Mouse (Mus musculus): Measurements from ENCODE around the gene Gng8.
A peak's percentile ranks its signal among the peaks of the same experiment; 100 is the strongest.

The Gng8 gene

GRCm38 (mm10) chr7:16891641-16892351, at the start of gene Gng8:
Gene Gng8 (plus strand): TSS chr7:16891786.
- DNase-seq (ENCODE audit: extremely low read depth, low read depth, low spot score): no peak

DNA sequence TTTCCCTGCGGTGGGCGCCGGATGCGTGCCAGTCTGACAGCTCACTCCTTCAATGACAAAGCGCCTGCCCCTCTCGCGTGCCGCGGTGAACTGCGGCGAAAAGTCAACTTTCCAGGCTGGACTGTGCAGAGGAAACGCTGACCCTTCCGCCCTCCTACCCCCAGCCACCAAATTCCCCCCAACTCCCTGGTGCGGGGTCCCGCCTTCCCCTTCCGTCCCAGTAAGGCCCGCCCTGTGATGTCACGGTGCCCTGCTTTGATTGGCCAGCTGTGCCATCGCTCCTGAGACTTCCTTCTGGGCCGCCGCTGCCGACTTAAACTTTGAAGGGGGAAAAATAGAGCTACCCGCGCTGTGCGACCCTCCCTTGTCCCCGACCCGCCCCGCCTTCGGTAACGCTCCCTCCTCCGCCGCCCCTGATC, 48.9 kb upstream of the Gng8 start, which contains the start of gene Prkd2:
Gene Prkd2 (plus strand): TSS at position 258 of the 419 bp plus-strand sequence.
- no peak for DNase-seq (ENCODE audit: extremely low read depth, low read depth, low spot score)

GRCm38 (mm10) chr7:16843441-16844171, 48.0 kb upstream of the Gng8 start:
- no peak for DNase-seq (ENCODE audit: extremely low read depth, low read depth, low spot score)

DNA sequence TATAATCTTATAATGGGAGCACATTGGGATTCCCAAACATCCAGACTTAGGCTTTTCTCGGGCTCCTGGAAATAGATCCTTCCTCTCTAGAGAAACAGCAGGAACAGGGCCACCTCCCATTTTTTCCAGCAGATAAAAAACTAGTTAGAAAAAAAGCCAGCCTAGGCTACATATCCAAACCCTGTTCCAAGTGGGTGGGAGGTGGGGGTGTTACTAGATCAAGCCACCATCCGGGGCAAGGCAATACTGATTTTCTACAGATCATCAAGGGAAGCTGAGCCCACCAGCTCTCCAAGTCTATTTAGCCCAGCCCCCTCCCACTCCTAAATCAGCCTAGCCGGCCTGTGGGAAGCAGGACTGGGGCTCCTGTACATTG, 46.9 kb upstream of the Gng8 start:
- DNase-seq (ENCODE audit: extremely low read depth, low read depth, low spot score): no peak

GRCm38 (mm10) chr7:16845072-16845819, 46.3 kb upstream of the Gng8 start:
- no peak for DNase-seq (ENCODE audit: extremely low read depth, low read depth, low spot score)

DNA sequence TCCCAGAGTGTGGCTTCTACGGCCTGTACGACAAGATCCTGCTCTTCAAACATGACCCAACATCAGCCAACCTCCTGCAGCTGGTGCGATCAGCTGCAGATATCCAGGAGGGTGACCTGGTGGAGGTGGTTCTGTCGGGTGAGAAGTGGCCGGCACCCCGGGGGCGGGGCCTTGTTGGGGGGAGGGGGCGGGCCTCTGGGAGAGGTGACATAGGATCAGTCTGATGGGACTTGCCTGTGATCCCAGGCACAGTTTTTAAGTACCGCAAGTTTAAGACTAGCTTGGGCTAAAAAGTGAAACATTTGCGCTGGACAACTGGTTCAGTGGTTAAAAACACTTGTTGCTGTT, 45.8 kb upstream of the Gng8 start:
- DNase-seq (ENCODE audit: extremely low read depth, low read depth, low spot score): no peak

- no peak for DNase-seq (ENCODE audit: extremely low read depth, low read depth, low spot score)
Observed at GRCm38 (mm10) chr7:16846775-16847174, 44.8 kb upstream of the Gng8 start.

DNA sequence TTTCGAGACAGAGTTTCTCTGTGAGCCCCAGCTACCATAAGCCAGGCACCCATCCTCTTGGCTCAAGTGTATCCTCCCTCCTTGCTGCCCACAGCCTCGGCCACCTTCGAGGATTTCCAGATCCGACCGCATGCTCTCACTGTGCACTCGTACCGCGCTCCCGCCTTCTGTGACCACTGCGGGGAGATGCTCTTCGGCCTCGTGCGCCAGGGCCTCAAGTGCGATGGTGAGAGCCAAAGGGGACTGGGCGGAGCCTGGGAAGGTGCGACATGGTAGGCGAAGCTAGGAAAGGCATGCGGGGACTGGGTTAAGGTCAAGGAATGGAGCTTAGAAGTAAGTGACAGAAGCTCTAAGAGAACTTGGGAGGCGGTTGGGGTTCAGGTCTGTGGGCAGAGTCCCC, 44.1 kb upstream of the Gng8 start:
- DNase-seq (ENCODE audit: extremely low read depth, low read depth, low spot score): no peak

GRCm38 (mm10) chr7:16848579-16848978, 43.0 kb upstream of the Gng8 start:
- DNase-seq (ENCODE audit: extremely low read depth, low read depth, low spot score): no peak

DNA sequence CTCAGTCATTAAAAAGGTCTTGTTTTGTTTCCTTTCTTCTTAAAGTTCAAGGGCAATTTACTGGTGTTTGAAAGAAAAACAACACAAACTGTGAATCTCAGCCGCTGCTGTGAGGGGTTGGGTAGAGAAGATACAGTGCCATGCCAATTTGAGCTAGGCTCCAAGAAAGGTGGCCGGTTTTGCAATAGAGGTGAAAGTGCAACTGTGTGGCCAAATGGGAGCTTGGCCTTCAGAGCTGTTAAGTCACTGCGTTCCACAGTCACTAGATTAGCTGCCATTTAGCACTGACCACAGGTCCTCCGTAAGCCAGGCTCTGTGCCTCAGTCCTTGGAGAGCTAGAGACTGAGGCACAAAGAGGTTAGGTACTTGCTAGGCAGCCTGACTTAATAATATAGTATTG, 40.0 kb upstream of the Gng8 start:
- DNase-seq (ENCODE audit: extremely low read depth, low read depth, low spot score): no peak

- no peak for DNase-seq (ENCODE audit: extremely low read depth, low read depth, low spot score)
Observed at GRCm38 (mm10) chr7:16853302-16853831, 38.2 kb upstream of the Gng8 start.

DNA sequence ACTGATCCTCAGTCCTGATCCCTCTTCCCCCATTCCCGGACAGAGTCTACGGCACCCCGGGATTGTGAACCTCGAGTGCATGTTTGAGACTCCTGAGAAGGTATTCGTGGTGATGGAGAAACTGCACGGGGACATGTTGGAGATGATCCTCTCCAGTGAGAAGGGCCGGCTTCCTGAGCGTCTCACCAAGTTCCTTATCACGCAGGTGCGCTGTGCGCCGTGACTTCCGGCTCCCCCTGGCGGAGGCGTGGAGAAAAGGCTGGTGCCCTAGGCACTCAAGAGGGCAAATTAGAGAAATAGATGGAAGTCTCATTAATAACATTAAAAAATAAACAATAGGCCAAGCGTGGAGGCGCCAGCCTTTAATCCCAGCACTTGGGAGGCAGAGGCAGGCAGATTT, 33.2 kb upstream of the Gng8 start:
- no peak for DNase-seq (ENCODE audit: extremely low read depth, low read depth, low spot score)

DNA sequence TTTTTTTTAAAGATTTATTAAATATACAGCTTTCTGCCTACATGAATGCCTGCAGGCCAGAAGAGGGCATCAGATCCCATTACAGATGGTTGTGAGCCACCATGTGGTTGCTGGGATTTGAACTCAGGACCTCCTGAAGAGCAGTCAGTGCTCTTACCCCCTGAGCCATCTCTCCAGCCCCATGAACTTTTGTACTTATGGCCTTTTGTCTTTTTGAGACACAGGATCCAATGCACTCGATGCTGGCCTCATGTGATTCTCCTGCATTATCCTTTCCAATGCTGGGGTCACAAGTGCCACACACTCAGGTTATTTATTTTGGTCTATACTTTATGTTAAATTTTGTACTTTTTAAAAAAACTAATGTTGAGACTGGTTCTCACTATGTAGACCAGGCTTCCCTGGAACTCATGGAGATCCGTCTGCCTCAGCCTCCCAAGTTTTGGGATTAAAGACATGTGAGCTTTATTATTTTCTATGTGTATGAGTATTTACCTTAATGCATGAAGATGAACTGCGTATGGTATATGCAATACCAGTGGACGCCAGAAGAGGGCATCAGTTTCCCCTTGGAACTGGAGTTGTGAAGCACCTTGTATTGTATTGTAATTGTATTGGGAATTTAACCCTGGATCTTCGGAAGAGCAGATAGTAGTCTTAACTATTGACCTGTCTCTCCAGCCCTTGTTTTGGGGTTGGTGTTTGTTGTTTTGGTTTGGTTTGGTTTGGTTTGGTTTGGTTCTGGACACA, 31.5 kb upstream of the Gng8 start:
- DNase-seq (ENCODE audit: extremely low read depth, low read depth, low spot score): no peak

DNA sequence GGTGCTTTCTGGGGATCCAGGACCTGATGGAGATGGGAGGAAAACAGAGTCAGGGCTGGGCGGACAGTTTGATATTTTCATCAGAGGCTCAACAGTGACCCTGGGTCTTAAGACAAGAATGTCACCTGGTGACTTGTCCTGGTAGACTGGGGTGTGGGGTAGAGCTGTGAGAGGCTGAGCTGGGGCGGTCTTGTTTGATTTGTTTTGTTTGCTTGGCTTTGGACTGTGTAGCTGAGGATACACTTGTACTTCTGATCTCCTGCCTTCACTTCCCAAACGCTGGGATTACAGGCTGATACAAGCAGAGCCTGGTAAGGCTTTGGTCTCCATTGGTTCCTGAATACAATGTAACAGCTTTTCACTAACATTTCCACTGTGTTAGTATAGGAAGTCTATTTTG, 24.1 kb upstream of the Gng8 start:
- DNase-seq (ENCODE audit: extremely low read depth, low read depth, low spot score): no peak

- DNase-seq (ENCODE audit: extremely low read depth, low read depth, low spot score): no peak
Observed at GRCm38 (mm10) chr7:16869497-16869896, 22.1 kb upstream of the Gng8 start.

- DNase-seq (ENCODE audit: extremely low read depth, low read depth, low spot score): no peak
Observed at GRCm38 (mm10) chr7:16871600-16871999, 20.0 kb upstream of the Gng8 start.

DNA sequence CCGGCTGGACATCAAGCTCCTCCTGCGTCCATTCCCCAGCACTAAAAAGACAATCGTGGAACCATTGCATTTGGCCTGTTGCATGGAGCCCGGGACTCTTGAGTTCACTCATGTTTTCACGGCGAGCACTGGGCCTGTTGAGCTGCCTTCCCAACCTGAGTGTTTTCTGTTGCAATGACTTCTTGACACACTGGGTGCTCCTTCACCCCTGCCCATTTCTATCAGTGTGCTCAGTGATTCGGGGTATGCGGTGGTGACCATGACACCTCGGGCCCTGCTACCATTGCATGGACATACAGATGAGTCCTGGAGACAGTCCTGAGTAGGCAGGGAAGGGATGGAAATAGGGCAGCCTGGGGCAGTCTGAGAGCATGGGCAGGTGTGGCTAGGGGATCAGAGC, 19.1 kb upstream of the Gng8 start:
- DNase-seq (ENCODE audit: extremely low read depth, low read depth, low spot score): no peak

DNA sequence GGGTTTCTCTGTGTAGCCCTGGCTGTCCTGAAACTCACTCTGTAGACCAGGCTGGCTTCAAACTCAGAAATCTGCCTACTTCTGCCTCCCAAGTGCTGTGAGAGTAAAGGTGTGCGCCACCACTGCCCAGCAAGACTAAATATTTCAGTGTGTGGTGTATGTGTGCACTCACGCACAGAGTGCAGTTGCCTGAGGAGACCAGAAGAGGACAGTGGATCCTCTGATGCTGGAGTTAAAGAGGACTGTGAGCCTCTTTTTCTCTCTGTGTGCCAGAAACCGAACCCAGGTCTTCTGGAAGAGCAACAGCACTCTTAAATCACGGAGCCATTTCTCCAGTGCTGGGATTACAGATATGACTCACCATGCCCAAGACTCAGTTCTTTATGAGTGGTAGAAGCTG, 18.2 kb upstream of the Gng8 start:
- no peak for DNase-seq (ENCODE audit: extremely low read depth, low read depth, low spot score)

- no peak for DNase-seq (ENCODE audit: extremely low read depth, low read depth, low spot score)
Observed at GRCm38 (mm10) chr7:16874190-16874589, 17.4 kb upstream of the Gng8 start.

GRCm38 (mm10) chr7:16874756-16875309, 16.8 kb upstream of the Gng8 start:
- DNase-seq (ENCODE audit: extremely low read depth, low read depth, low spot score): peak; percentile 87

DNA sequence AGATGAGACGGTGACA, 16.5 kb upstream of the Gng8 start, which contains the start of gene Dact3:
Gene Dact3 (plus strand): TSS at position 8 of the 16 bp plus-strand sequence.
- no peak for DNase-seq (ENCODE audit: extremely low read depth, low read depth, low spot score)
